Mouse (Mus musculus) cerebellum, adult 2 months (tissue): Measurements from ENCODE around the gene Prnd.

Experiments used
- CTCF ChIP-seq: fragments of 200-500 bp; IDR thresholded peaks from 2 replicates; pipeline ENCODE4 v1.5.1; 2011; ENCODE audit warnings: low read depth, mild to moderate bottlenecking, control low read depth, low read length, moderate library complexity, borderline replicate concordance; ENCODE audit not compliant: insufficient read depth
- POLR2A ChIP-seq: fragments of 200-500 bp; IDR thresholded peaks from 2 replicates; pipeline ENCODE4 v1.6.1; 2011; ENCODE audit warnings: low read length, control low read depth, borderline replicate concordance; ENCODE audit not compliant: insufficient read depth

GRCm38 (mm10) chr2:131992487-131992886, 41.8 kb downstream of the Prnd start:
- no peak for TF ChIP-seq POLR2A
- TF ChIP-seq CTCF = no peak
